In genomic region chr3:69699851-69700500, GRCm38 (mm10) we compare ENCODE assay signal across 14 mouse cellular contexts. TPM values are rescaled to one million over a fixed set of nuclear protein-coding genes. Genes with fewer than 3 reads are reported as not detected.
DNase-seq lines count a peak whose midpoint lies in the region; ATAC-seq lines count a peak whose summit lies in the region.
"Had no signal": no experiment of that assay in that cellular context is flagged by ENCODE, and none has a peak within 500 bp of the region (broad histone marks: within the 10 kb centered on the region; RNA-seq: fewer than 3 reads in every experiment).

No protein-coding gene starts in this region.

- peak; percentile 34 for DNase-seq in 416B (ENCODE audit: low read depth)
- peak; percentile 12 for DNase-seq in brain, adult 2 months (ENCODE audit: low read depth, low spot score)
- DNase-seq in adrenal gland, postnatal 25 days, result no peak
- DNase-seq in gastrocnemius, postnatal 25 days, result no peak
- no peak for DNase-seq in urinary bladder, postnatal 4 days (ENCODE audit: low spot score in 2 of 2)
- DNase-seq: adrenal gland, postnatal 36 days; cerebellum, adult 11-12 months; forebrain, postnatal 0 days; gastrocnemius, postnatal 14 days; kidney, adult 11 months had no signal

- ATAC-seq in CD4-positive, CD25-positive, alpha-beta regulatory T cell, adult 4 months, result peak; percentile 90
- ATAC-seq in monocyte, adult 5-6 weeks (replicated peaks; ENCODE audit: insufficient number of reproducible peaks, low FRiP score, low TSS enrichment, poor library complexity, severe bottlenecking), result peak; percentile 59; the same call in 1 of the 2 replicates
- ATAC-seq: forebrain, postnatal 0 days; lung, postnatal 0 days; midbrain, embryonic 13.5 days had no signal

RNA-seq across cellular contexts. Expression of gene Nmd3, which starts 21.8 kb away (rescaled TPM):
- polyA plus RNA-seq in CD4-positive, CD25-positive, alpha-beta regulatory T cell, adult 4 months (2017; shearing (Covaris generic)), result 100 to 1,000 TPM; 138 to 139 TPM
- 52.2 to 127 TPM (median 83.2 TPM) in 3 replicates for total RNA-seq in monocyte, adult 5-6 weeks (2017)
- total RNA-seq in adrenal gland, postnatal 25 days (2021), result 85.5 and 91.4 TPM in 2 replicates
- total RNA-seq in gastrocnemius, postnatal 25 days (2021), result 10 to 100 TPM; 24.2 to 34.7 TPM

Comparison
In these comparisons a context has a peak if more than half of its experiments do, and no peak if none do; other contexts are left out.
1. DNase-seq: peak in 416B (single experiment) and brain, adult 2 months (single experiment); none in adrenal gland, postnatal 25 days (single experiment), gastrocnemius, postnatal 25 days (single experiment) and urinary bladder, postnatal 4 days (0 of 2).